29 mouse cellular contexts compared by ENCODE assay signal in the genomic region with DNA sequence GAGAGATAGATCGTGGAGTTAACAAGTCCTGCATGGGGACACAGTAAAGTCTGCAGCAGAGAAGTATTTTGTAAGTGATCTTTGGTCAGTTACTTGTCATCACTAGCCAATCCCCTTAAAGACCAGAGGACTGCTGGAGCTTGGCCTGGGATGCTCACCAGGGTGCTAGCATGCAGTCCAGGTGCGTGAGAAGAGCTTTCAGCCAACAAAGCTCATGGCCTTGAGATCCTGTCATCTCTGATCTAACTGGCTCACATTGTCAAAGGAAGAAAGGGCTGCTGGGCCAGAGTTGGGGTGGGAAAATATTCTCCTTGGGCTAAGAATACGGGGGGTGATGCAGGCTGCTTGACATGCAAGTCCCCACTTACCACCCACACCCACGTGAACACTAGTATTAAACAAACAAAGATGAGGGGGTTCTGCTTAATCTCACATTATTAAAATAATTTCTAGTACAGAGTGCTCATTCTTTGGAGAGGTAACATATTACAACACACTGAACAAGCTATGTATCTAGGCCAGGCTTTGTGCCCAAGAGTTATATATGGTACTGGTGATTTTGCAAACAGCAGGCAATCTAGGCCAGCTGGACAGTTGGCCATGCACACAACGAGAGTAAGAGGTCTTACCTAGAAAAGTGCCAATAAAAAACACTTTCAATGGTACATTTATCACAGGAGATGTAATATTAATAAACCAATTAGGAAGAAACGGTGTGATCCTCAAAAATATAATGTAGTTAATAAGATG. TPM values are rescaled to one million over a fixed set of nuclear protein-coding genes. Genes with fewer than 3 reads are reported as not detected.
DNase-seq lines count a peak whose midpoint lies in the region; ATAC-seq and TF ChIP-seq lines count a peak whose summit lies in the region.
"Had no signal": no experiment of that assay in that cellular context is flagged by ENCODE, and none has a peak within 500 bp of the region (broad histone marks: within the 10 kb centered on the region; RNA-seq: fewer than 3 reads in every experiment).

No protein-coding gene starts in this region.

- H3K4me2 ChIP-seq in hindbrain, postnatal 0 days (ENCODE audit: low read depth, low read length) = no peak overlapping the region
- H3K4me2 ChIP-seq: hindbrain, embryonic 15.5 days; kidney, embryonic 15.5 days; neural tube, embryonic 12.5 days had no signal

- no peak overlapping the region for H3K4me3 ChIP-seq in hindbrain, postnatal 0 days (ENCODE audit: low read length)
- H3K4me3 ChIP-seq: erythroblast, embryonic 14.5 days; hindbrain, embryonic 10.5 days; hindbrain, embryonic 15.5 days; kidney, embryonic 15.5 days; layer of hippocampus, adult 2 months; midbrain, embryonic 10.5 days; neural tube, embryonic 12.5 days had no signal

- H3K27ac ChIP-seq in hindbrain, postnatal 0 days = no peak overlapping the region
- H3K27ac ChIP-seq: hindbrain, embryonic 10.5 days; hindbrain, embryonic 15.5 days; kidney, embryonic 15.5 days; layer of hippocampus, adult 2 months; liver, embryonic 14.5 days; midbrain, embryonic 10.5 days; neural tube, embryonic 12.5 days; stomach, postnatal 0 days had no signal

- H3K36me3 ChIP-seq in hindbrain, postnatal 0 days (ENCODE audit: insufficient read depth, low read length) = peaks cover 9% of the 10 kb centered on the region

- ATAC-seq in hindbrain, postnatal 0 days = no peak
- ATAC-seq: forebrain, embryonic 16.5 days; midbrain, embryonic 16.5 days had no signal

- WGBS in hindbrain, postnatal 0 days = 90% methylated on average over 6 of the region's 6 CpGs

- H3K9me3 ChIP-seq in hindbrain, postnatal 0 days (ENCODE audit: low read length) = no peaks in the 10 kb centered on the region
- H3K9me3 ChIP-seq: G1E; hindbrain, embryonic 10.5 days; hindbrain, embryonic 15.5 days; kidney, embryonic 15.5 days; midbrain, embryonic 10.5 days; neural tube, embryonic 12.5 days had no signal

- peak; percentile 68 for DNase-seq in cerebellum, adult 11-12 months
- DNase-seq in cerebellum, adult 11 months = no peak
- peak; percentile 16 for DNase-seq in heart, adult 11 months
- DNase-seq in heart, adult 18-20 months = no peak
- DNase-seq in cerebellum, adult 9-11 months = peak; percentile 76
- DNase-seq in embryo, embryonic 10 days (ENCODE audit: low spot score) = no peak
- no peak for DNase-seq in hindbrain, postnatal 0 days (ENCODE audit: low spot score)
- DNase-seq: adrenal gland, adult 8-10 months; heart, postnatal 14 days; kidney, adult 18-20 months; kidney, postnatal 36 days; liver; lung, adult 2 months; lung, postnatal 14 days; right cerebral cortex, adult 18-20 months; thymus, adult 18-20 months; thymus, postnatal 25 days had no signal

- no peak for TF ChIP-seq CTCF in hindbrain, postnatal 0 days (IDR thresholded peaks at IDR 0.05; ENCODE audit: low read depth)

- H3K4me1 ChIP-seq in hindbrain, postnatal 0 days (ENCODE audit: insufficient read depth, low read length) = no peaks in the 10 kb centered on the region
- H3K4me1 ChIP-seq: hindbrain, embryonic 10.5 days; hindbrain, embryonic 15.5 days; kidney, embryonic 15.5 days; midbrain, embryonic 10.5 days; neural tube, embryonic 12.5 days had no signal

- no peak overlapping the region for H3K9ac ChIP-seq in hindbrain, postnatal 0 days (replicated peaks; ENCODE audit: low read length)
- H3K9ac ChIP-seq: hindbrain, embryonic 15.5 days; kidney, embryonic 15.5 days; liver, embryonic 14.5 days; neural tube, embryonic 12.5 days had no signal

- H3K27me3 ChIP-seq in hindbrain, postnatal 0 days (ENCODE audit: insufficient read depth, low read length) = no peaks in the 10 kb centered on the region
- H3K27me3 ChIP-seq: hindbrain, embryonic 15.5 days; kidney, embryonic 15.5 days; neural tube, embryonic 12.5 days had no signal

RNA-seq across cellular contexts. Expression of a gene that starts 10.6 kb away (rescaled TPM):
- 10 to 100 TPM; 43.4 to 54.7 TPM for total RNA-seq in heart, adult 18-20 months (2021)
- 56.9 and 59.0 TPM in 2 replicates for total RNA-seq in hindbrain, postnatal 0 days (2014; rRNA removed)
- 58.7 and 59.6 TPM in 2 replicates for polyA plus RNA-seq in hindbrain, postnatal 0 days (2015; fragmentation: Nextera tagmentation; extraction: Ambion mirVana)

RNA-seq across cellular contexts. Expression of a gene that starts 15.9 kb away (rescaled TPM):
- 100 to 1,000 TPM; 122 to 123 TPM for total RNA-seq in heart, adult 18-20 months (2021)
- 174 and 191 TPM in 2 replicates for total RNA-seq in hindbrain, postnatal 0 days (2014; rRNA removed)
- 29.3 and 32.4 TPM in 2 replicates for polyA plus RNA-seq in hindbrain, postnatal 0 days (2015; fragmentation: Nextera tagmentation; extraction: Ambion mirVana)

RNA-seq across cellular contexts. Expression of a gene that starts 41.9 kb away (rescaled TPM):
- 10 to 100 TPM; 96.4 to 99.0 TPM for total RNA-seq in heart, adult 18-20 months (2021)
- total RNA-seq in hindbrain, postnatal 0 days (2014; rRNA removed) = 75.4 and 87.0 TPM in 2 replicates
- 27.7 and 28.0 TPM in 2 replicates for polyA plus RNA-seq in hindbrain, postnatal 0 days (2015; fragmentation: Nextera tagmentation; extraction: Ambion mirVana)

Comparison
In these comparisons a context has a peak if more than half of its experiments do, and no peak if none do; other contexts are left out.
1. DNase-seq: peak in cerebellum, adult 11-12 months (single experiment), heart, adult 11 months (single experiment) and cerebellum, adult 9-11 months (single experiment); none in cerebellum, adult 11 months (single experiment), heart, adult 18-20 months (0 of 2), embryo, embryonic 10 days (single experiment) and hindbrain, postnatal 0 days (single experiment).